Mouse (Mus musculus) myocyte (in vitro differentiated cells): ENCODE measurements around the gene Cfb. TPM values are rescaled to one million over a fixed set of nuclear protein-coding genes. Genes with fewer than 3 reads are reported as not detected.

ENCODE experiments used
- H3K27me3 ChIP-seq: one replicate; pipeline ENCODE4 v1.6.1; 2011; ENCODE audit not compliant: control insufficient read depth, insufficient read depth, insufficient read length
- H3K36me3 ChIP-seq: one replicate; pipeline ENCODE4 v1.6.1; 2011; ENCODE audit not compliant: control insufficient read depth, insufficient read depth
- H3K4me2 ChIP-seq: one replicate; pipeline ENCODE4 v1.6.1; 2011; ENCODE audit warnings: low read depth, control low read depth
- H3K4me3 ChIP-seq: one replicate; pipeline ENCODE4 v1.5.1; 2011; ENCODE audit warnings: mild to moderate bottlenecking, control low read depth, moderate library complexity
- H3K79me2 ChIP-seq: one replicate; pipeline ENCODE4 v1.6.1; 2011; ENCODE audit not compliant: control insufficient read depth, insufficient read depth
- H3ac ChIP-seq: one replicate; pipeline ENCODE4 v1.6.1; 2011; ENCODE audit not compliant: control insufficient read depth, insufficient read length
- CEBPB ChIP-seq: IDR thresholded peaks from 2 replicates; pipeline ENCODE4 v1.6.1; 2011; ENCODE audit warnings: mild to moderate bottlenecking, moderate library complexity; ENCODE audit not compliant: poor library complexity, insufficient read depth, severe bottlenecking
- E2F4 ChIP-seq: IDR thresholded peaks from one replicate; pipeline ENCODE4 v1.6.1; 2011; ENCODE audit warnings: mild to moderate bottlenecking, control low read depth, moderate library complexity; ENCODE audit not compliant: insufficient read depth
- MAX ChIP-seq: IDR thresholded peaks from one replicate; pipeline ENCODE4 v1.6.1; 2011; ENCODE audit warnings: low read depth, mild to moderate bottlenecking, control low read depth
- MYOD1 ChIP-seq, 3 experiments: IDR thresholded peaks; one replicate each; pipeline ENCODE4 v1.6.1; 2011; ENCODE audit warnings: control low read depth in 2 of 3, low read depth in 2 of 3, mild to moderate bottlenecking in 2 of 3, moderate library complexity in 1 of 3; ENCODE audit not compliant: insufficient read length in 2 of 3, control insufficient read depth in 1 of 3
- MYOG ChIP-seq, 3 experiments: IDR thresholded peaks; one replicate each; pipeline ENCODE4 v1.6.1; 2011; ENCODE audit warnings: control low read depth in 2 of 3, low read depth in 2 of 3, mild to moderate bottlenecking in 2 of 3; ENCODE audit not compliant: insufficient read length in 2 of 3, control insufficient read depth in 1 of 3, insufficient read depth in 1 of 3
- POLR2A ChIP-seq: IDR thresholded peaks from one replicate; pipeline ENCODE4 v1.6.1; 2011; ENCODE audit warnings: low read depth, mild to moderate bottlenecking, control low read depth, moderate library complexity; ENCODE audit not compliant: insufficient read length
- POLR2AphosphoS2 ChIP-seq: IDR thresholded peaks from one replicate; pipeline ENCODE4 v1.6.1; 2011; ENCODE audit warnings: low read depth, control low read depth; ENCODE audit not compliant: insufficient read length
- REST ChIP-seq: IDR thresholded peaks from one replicate; pipeline ENCODE4 v1.6.1; 2011; ENCODE audit warnings: mild to moderate bottlenecking, control low read depth, moderate library complexity; ENCODE audit not compliant: insufficient read depth, insufficient read length
- SRF ChIP-seq: IDR thresholded peaks from one replicate; pipeline ENCODE4 v1.6.1; 2011; ENCODE audit warnings: low read depth; ENCODE audit not compliant: control insufficient read depth, insufficient read length
- TCF12 ChIP-seq: IDR thresholded peaks from one replicate; pipeline ENCODE4 v1.6.1; 2011; ENCODE audit warnings: mild to moderate bottlenecking, control low read depth; ENCODE audit not compliant: poor library complexity, insufficient read depth, severe bottlenecking
- TCF3 ChIP-seq: IDR thresholded peaks from one replicate; pipeline ENCODE4 v1.6.1; 2011; ENCODE audit warnings: low read depth, control low read depth; ENCODE audit not compliant: insufficient read length
- USF1 ChIP-seq: IDR thresholded peaks from one replicate; pipeline ENCODE4 v1.6.1; 2011; ENCODE audit warnings: low read depth, mild to moderate bottlenecking, control low read depth, moderate library complexity
- polyA plus RNA-seq: library from polyadenylated mRNA; unstranded; fragments of >200 nt; fragmentation: generic; extraction: Trizol; gene quantifications from one replicate; pipeline ENCODE4 v1.2.1, GENCODE M21; 2012; ENCODE audit warnings: missing spikeins

Cfb gene
- polyA plus RNA-seq, 1 experiment, result 0.37 TPM

DNA sequence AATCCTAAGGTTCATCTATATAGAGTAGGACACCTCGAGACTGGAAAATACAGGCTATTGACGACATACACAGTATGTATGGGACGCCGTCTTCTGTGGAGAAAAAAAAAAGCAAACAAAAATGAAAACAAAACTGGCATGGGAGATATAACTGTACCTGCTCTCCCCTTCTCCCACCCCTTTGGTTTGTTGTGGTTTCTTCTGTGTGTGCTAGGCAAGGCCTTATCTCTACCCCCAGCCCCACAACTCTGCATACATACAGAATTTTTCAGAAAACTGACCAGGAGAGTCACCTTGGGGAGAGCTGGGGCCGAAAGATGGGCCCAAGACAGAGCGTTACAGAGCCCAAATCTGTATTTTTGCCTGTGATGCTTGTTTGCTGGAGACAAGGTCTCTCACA is 22.4 kb upstream of the Cfb start:
- Histone ChIP-seq H3K4me2 (no peak overlapping the region), H3K36me3 (no peaks in the 10 kb centered on the region), H3K79me2 (no peaks in the 10 kb centered on the region), H3K4me3 (no peak overlapping the region), H3ac (no peak overlapping the region), H3K27me3 (no peaks in the 10 kb centered on the region)
- TF ChIP-seq CEBPB (no peak), POLR2A (no peak), SRF (no peak)

DNA sequence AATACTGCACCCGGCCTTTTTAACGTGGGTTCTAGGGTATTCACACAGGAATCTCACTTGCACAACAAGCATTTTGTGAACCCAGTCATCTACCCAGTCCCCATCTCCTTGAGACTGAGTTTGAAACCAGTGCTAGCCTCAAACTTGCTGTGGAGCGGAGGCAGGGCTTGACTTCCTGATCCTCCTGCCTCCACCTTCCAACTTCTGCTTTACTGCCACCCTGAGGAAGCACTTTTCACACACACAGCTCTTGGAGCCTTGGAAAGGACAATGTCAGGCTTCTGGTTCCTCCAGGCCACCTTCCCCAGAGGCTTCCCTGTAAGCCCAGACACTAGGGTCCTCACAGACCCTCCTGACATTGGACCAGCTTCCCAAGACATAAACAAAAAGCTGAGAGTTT is 21.0 kb upstream of the Cfb start:
- Histone ChIP-seq H3K4me2 (no peak overlapping the region), H3K27me3 (no peaks in the 10 kb centered on the region), H3K79me2 (no peaks in the 10 kb centered on the region), H3ac (no peak overlapping the region), H3K36me3 (no peaks in the 10 kb centered on the region), H3K4me3 (no peak overlapping the region)
- no peak for TF ChIP-seq POLR2AphosphoS2
- TF ChIP-seq MYOD1 (IDR thresholded peaks at IDR 0.05; ENCODE audit: control insufficient read depth in 1 of 3, insufficient read length in 2 of 3, low read depth in 2 of 3), result no peak
- TF ChIP-seq POLR2A, result no peak
- no peak for TF ChIP-seq MAX
- no peak for TF ChIP-seq CEBPB
- TF ChIP-seq SRF, result no peak
- TF ChIP-seq TCF3, result no peak
- no peak for TF ChIP-seq USF1
- TF ChIP-seq MYOG (IDR thresholded peaks at IDR 0.05; ENCODE audit: control insufficient read depth in 1 of 3, insufficient read depth in 1 of 3, insufficient read length in 2 of 3, low read depth in 2 of 3), result no peak
- no peak for TF ChIP-seq E2F4
- TF ChIP-seq TCF12, result no peak
- TF ChIP-seq REST, result no peak

DNA sequence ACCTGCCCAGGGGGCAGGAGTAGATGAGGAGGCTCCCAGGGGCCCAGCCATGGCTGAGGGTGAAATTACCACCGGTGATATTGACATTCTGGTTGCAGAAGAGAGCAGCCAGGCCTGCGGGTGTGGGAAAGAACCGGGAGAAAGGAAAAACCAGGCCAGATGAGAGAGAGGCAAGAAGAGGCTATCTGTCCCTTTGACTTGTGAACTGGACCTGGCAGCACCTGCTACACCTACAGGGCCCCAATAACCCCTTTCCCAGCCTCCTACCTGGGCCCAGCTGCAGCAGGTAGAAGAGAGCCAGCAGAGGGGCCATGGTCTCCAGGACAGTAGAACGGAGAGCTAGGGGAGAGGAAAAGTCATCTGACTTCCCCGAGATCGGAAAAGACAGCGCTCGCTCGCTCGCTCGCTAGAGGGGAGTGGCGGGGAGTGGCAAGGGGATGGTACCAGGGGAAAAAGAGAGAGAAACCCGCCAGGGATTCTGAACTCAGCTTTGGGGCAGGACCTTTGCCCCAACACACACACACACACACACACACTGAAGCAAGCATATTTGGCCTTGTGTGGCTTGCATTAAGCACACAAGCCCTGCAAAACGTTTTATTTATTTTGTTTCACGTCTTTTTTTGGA is 19.5 kb upstream of the Cfb start, which contains the start of gene Gm20547:
Gene Gm20547 (minus strand): TSS at position 360 of the 628 bp plus-strand sequence.
- H3ac ChIP-seq, result no peak within 1 kb of the TSS
- H3K4me3 ChIP-seq, result no peak within 1 kb of the TSS
- TF ChIP-seq POLR2AphosphoS2 (no peak), SRF (no peak), TCF12 (no peak), TCF3 (no peak), MAX (no peak), MYOG (IDR thresholded peaks at IDR 0.05; ENCODE audit: control insufficient read depth in 1 of 3, insufficient read depth in 1 of 3, insufficient read length in 2 of 3, low read depth in 2 of 3) (no peak), MYOD1 (IDR thresholded peaks at IDR 0.05; ENCODE audit: control insufficient read depth in 1 of 3, insufficient read length in 2 of 3, low read depth in 2 of 3) (no peak), REST (no peak), E2F4 (no peak), POLR2A (no peak), CEBPB (no peak)

DNA sequence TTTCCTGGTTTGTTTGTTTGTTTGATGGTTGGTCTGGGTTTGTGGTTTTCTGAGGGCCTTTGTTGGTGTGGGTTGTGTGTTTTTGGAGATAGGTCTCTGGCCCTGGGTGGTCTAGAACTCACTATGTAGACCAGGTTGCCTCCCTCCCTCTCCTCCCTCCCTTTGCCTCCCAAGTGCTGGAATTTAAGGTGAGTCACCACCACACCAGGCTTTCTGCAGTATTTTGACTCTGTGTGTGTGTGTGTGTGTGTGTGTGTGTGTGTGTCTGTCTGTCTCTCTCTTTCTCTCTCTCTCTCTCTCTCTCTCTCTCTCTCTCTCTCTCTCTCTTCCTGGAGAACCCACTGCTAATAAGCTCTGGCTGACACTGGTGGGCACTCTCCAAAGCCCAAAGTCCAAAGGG is 18.8 kb upstream of the Cfb start:
- H3K4me2 ChIP-seq, result no peak overlapping the region
- no peak overlapping the region for H3K4me3 ChIP-seq
- H3K27me3 ChIP-seq, result no peaks in the 10 kb centered on the region
- H3K36me3 ChIP-seq, result no peaks in the 10 kb centered on the region
- no peak for TF ChIP-seq TCF12
- no peak for TF ChIP-seq USF1
- no peak for TF ChIP-seq MYOG (IDR thresholded peaks at IDR 0.05; ENCODE audit: control insufficient read depth in 1 of 3, insufficient read depth in 1 of 3, insufficient read length in 2 of 3, low read depth in 2 of 3)
- no peak for TF ChIP-seq REST
- TF ChIP-seq CEBPB, result no peak
- no peak for TF ChIP-seq SRF
- no peak for TF ChIP-seq MAX
- no peak for TF ChIP-seq POLR2A
- no peak for TF ChIP-seq MYOD1 (IDR thresholded peaks at IDR 0.05; ENCODE audit: control insufficient read depth in 1 of 3, insufficient read length in 2 of 3, low read depth in 2 of 3)
- TF ChIP-seq POLR2AphosphoS2, result no peak
- TF ChIP-seq E2F4, result no peak
- TF ChIP-seq TCF3, result no peak
- no peak overlapping the region for H3ac ChIP-seq
- no peaks in the 10 kb centered on the region for H3K79me2 ChIP-seq

More for the DNA sequence above, 19.5 kb upstream of the Cfb start, which contains the start of gene Gm20547:
- Histone ChIP-seq H3K79me2 (no peaks in the 10 kb centered on the region), H3K4me2 (no peak within 1 kb of the TSS), H3K36me3 (no peaks in the 10 kb centered on the region), H3K27me3 (no peaks in the 10 kb centered on the region)

DNA sequence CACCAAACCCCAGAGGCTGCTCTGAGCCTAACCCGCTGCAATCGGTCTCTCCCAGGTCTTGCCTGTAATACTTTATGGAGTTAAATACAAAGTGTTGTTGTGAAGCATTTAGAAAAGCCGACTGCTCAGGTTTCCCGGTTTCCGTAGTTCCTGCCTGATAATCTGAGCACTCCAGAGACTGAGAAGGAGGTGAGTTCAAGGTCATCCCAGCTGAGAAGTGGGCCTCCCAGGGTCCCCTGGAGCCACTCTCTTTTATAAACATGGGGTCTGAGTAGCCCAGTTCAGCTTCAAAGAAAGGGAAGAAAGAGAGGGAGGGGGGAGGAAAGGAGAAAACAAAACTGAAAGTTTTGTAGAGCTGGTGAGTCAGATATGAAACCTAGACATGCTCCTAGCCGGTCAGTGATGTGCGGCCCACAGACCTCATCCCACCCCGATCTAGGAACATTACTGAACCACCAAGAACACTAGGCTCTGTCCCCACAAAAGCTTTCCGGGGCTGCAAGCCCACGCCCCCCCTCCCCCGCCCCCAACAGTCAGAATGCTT is 17.1 kb upstream of the Cfb start, which contains the start of gene Zbtb12:
Gene Zbtb12 (plus strand): TSS at position 148 of the 544 bp plus-strand sequence.
- no peak within 1 kb of the TSS for H3K4me2 ChIP-seq
- no peak within 1 kb of the TSS for H3ac ChIP-seq
- H3K27me3 ChIP-seq, result no peaks in the 10 kb centered on the region
- no peaks in the 10 kb centered on the region for H3K36me3 ChIP-seq
- no peak within 1 kb of the TSS for H3K4me3 ChIP-seq
- H3K79me2 ChIP-seq, result no peaks in the 10 kb centered on the region
- no peak for TF ChIP-seq TCF12
- TF ChIP-seq TCF3, result no peak
- no peak for TF ChIP-seq MYOG (IDR thresholded peaks at IDR 0.05; ENCODE audit: control insufficient read depth in 1 of 3, insufficient read depth in 1 of 3, insufficient read length in 2 of 3, low read depth in 2 of 3)
- TF ChIP-seq MAX, result no peak
- no peak for TF ChIP-seq CEBPB
- no peak for TF ChIP-seq USF1
- TF ChIP-seq POLR2A, result no peak
- no peak for TF ChIP-seq SRF
- TF ChIP-seq REST, result no peak
- no peak for TF ChIP-seq MYOD1 (IDR thresholded peaks at IDR 0.05; ENCODE audit: control insufficient read depth in 1 of 3, insufficient read length in 2 of 3, low read depth in 2 of 3)
- TF ChIP-seq POLR2AphosphoS2, result no peak
- no peak for TF ChIP-seq E2F4
